Mouse (Mus musculus) left cerebral cortex, adult 18-20 months (tissue): Measurements from ENCODE around the gene Fam213b. TPM values are rescaled to one million over a fixed set of nuclear protein-coding genes. Genes with fewer than 3 reads are reported as not detected.

Source experiments
- DNase-seq, 2 experiments: peaks; one replicate each; pipeline ENCODE4 v3.0.0; 2021 to 2022; ENCODE audit warnings: low spot score in 2 of 2, mixed read lengths in 1 of 2
- total RNA-seq, 2 experiments: library from RNA; stranded (reverse); gene quantifications; 2 replicates each; pipeline ENCODE4 v1.2.3; 2021

Fam213b gene
- total RNA-seq, 2 experiments from 2014 or later: 67.7 to 70.2 TPM

DNA sequence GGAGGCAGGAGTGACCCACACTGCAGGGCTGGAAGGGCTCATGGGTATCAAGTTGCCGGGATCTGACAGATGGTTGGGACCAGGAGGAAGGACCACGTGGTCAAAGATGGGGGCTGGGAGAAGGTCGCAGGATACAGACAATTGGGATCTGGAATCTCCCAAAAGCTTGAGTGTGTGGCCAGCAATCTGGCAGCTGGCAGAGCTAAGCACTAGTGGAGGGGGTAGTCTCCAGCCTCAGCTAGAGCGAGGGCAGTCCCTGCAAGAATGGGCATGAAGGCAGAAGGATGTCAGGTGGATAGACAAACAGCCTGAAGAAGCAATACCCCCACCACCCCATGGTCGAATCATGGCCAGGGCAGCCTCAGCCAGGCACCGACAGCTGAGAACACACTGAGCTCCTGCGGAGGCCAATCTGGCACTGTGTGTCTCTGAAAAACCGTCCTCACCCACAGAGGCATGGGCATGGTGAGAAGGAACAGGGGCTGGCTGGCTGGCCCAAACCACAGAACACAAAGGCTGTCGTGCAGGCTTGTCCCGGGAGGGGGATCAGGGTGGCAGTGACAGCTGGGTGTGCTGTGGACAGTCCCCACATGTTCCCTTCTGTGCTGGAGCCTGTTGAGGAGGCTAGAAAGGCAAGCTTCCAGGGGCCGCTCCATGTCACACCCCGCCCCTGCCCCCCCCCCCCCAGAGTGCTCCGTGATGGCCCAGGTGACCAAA lies 11.9 kb downstream of the Fam213b start:
- DNase-seq: no peak

DNA sequence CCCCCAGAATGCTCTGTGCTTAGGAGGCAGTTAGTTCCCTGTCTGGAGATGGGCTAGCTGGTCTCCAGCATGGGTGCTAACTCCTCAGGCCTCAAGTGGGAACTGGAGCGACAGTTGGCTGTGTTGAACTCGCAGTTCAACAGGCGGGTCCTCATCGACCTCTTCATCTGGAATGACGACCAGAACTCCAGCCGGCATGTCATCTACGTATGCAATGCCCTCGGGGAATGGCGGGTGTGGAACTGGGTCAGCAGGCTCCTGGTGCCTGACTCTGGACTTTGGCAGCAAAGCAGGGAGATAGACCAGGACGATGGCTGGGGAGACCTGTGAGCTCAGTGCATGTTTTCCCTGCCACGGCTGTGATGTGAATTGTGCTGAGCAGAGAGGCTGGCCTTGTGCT lies 13.5 kb downstream of the Fam213b start:
- no peak for DNase-seq

DNA sequence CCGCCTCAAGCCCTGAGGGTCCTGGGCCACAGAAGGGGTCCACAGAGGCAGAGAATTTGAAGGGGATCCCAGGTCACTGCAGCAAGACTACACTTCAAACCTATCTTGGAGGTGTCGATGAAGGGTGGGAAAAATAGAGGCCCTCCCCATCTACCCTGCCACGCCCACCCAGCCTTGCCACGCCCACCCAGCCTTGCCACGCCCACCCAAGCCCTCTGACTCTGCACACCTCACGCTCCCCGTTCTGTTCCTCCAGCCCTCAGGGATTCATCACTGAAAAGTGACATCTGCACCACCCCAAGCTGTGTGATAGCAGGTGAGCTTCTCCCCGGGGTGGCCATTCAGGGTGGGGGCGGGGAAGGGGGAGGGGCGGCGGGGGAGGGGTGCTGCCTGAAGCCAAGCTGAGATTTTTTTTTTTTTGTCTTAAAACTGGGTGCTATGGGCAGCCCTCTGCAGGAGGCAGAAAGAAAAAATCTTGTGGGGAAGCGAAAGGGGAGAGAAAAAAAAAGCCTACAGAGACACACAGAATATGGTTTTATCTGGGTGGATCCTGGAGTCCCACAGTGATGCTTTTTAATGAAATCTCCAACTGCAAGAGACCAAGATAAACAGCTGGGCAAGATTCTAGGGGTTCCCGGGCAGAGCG lies 16.8 kb downstream of the Fam213b start:
- no peak for DNase-seq

DNA sequence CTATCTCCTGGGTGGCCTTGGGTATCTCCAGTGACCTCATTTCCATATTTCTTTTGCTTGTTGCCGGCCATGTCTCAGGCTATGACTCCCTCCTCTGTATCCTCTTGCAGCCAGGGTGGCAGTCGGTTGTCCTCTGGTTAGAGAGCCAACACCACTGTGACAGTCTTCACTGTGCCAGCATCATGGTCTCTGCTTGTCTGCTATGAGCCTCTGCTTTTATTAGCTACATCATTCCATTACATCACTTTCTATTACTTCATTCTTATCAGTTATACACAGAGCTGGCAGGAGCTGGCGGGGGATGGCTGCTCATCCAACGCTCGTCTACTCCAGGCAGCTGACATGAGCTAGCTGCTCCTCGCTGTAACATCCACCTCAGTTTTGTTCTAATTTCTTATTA lies 18.2 kb downstream of the Fam213b start:
- DNase-seq: no peak

DNA sequence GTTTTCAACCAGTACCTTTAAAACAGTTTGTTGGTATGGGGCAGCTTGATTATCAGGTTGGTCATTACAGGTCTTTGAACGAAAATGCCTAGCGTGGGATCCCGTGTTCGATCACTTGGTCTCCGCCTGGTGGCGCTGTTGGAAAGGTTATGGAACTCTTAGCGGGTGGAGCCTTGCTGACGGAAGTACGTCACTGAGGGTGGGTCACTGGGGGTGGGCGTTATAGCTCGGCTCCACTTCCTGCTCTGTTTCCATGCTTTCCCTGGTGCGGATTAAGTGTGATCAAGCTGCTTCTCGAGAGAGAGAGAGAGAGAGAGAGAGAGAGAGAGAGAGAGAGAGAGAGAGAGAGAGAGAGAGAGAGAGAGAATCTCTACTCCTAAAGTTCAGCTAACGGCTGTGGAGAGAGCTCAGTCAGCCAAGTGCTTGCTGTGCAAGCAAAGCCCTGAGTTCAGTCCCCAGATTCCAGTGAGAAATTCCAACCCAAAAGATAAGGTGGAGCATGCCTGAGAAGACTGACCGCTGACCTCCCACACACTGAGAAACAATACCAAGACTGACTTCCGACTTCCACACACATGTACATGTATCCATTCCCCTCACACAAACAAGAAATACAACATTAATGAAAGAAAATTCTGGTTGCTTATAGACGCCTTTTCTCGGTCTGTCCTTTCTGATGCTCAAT lies 20.9 kb downstream of the Fam213b start:
- peak; percentile 94 to 98 for DNase-seq

DNA sequence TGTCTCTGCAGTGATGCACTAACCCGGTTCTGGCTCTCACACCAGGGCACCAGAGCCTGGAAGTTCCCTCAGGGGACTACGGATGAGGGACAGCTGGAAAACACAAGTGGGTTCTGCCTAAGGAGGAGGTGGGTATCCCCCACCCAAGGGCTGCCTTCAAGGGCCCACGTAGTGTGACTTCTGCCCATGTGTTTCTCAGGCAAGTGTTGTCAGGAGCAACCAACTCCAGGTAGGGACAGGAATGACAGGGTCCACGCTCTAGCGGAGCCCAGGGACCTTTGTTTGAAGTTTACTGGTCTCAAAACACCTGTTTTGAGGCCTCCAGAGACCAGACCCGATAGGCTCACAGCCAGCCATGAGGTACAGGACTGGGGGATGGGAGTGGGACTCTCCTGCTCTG lies 25.7 kb downstream of the Fam213b start:
- DNase-seq: no peak

DNA sequence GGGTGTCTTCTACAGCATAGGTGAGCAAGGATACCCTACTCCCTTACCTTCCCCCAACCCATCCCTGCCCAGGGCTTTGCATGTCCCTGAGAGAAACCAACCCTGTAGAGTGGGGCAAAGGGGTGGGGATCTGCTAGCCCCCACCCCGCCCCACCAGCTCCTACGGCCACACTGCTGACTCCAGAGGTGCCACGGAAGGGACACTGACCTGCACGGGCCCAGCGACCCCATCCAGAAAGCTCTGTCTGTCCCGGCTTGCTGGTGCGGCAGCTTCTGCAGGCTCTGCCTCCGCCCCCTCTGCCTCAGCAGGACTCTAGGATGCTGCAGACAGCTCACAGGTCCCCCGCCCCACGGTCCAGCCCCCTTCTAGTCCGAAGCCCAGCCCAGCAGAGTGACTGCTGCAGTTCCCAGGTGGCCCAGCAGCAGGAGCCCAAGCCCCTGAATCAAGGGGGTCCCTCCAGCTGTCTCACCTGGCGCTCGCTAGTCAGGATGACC lies 27.1 kb downstream of the Fam213b start:
- no peak for DNase-seq

DNA sequence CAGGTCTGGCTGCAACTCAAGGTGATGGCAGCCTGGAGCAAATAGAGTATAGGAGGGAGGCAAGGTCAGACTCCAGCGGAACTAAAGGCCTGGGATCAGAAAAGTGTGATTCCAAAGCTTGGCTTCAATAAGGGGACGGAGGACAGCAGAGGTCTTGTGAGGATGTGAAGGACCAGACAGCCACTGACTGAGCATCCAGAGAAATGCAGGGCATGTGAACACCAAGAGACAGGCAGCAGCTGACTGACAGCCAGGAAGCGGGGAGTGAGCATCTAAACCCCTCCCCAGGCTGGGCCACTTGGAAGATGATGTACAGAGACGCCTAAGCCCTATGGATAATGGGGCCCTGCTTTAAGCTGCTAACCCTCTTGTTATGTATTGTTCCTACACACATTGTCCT lies 28.2 kb downstream of the Fam213b start:
- DNase-seq: no peak

DNA sequence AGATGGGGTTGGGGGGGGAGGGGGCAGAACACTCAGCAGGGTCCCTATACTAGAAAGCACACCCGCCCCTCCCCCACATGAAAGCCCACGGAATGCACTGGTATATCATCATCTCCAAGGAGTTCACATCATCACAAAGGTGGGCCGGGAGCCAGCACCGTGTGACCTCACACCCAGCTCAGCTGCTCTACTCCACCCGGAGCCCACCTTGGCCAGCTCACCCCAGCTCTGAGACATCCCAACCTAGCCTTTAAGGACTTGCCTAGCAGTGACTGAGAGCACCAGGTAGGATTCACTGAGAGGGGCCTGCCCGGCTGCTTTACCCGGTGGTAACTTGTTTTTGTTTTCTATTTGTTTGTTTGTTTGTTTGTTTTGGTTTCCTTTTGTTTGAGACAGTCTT lies 29.5 kb downstream of the Fam213b start, which contains the start of gene Mmel1:
Mmel1 (plus strand) TSS at position 146 of the 400 bp plus-strand sequence.
- DNase-seq: no peak

DNA sequence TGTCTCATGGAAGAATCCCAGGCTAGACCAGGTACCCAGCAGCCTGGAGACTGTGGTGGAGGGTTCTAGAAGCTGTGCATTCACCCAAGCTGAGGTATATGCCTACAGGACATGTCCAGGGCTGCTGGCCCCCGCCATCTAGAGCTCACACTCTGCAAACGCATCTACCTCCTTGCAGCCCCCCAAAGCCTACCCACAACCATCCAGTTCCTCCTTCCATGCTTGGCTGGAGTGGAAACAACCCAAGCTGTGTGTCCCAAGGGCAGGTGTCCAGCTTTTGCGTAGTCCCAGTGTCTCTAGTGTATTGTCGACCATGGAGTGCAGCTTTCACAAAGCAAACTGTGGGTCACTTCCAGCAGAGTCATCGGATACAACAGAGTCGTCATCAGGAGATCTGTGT lies 31.7 kb downstream of the Fam213b start:
- DNase-seq: no peak

DNA sequence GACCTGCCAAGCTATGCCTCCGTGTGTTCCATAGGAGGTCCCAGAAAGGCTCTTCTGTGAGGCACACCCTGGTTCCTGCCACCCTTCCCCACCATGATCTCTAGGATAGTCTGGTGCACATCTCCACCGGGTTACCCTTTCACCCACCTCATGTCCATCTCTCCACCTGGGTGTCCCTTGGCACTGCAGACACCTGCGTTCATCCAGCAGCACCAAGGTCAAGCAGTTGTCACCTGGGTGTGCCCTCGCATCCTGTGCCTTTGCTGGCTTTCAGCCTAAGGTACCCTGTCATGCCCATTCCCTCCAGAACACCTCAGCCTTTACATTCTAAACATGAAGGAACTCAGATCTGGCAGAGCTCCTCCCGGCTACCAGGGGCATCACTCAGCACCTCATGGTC lies 32.5 kb downstream of the Fam213b start:
- no peak for DNase-seq

DNA sequence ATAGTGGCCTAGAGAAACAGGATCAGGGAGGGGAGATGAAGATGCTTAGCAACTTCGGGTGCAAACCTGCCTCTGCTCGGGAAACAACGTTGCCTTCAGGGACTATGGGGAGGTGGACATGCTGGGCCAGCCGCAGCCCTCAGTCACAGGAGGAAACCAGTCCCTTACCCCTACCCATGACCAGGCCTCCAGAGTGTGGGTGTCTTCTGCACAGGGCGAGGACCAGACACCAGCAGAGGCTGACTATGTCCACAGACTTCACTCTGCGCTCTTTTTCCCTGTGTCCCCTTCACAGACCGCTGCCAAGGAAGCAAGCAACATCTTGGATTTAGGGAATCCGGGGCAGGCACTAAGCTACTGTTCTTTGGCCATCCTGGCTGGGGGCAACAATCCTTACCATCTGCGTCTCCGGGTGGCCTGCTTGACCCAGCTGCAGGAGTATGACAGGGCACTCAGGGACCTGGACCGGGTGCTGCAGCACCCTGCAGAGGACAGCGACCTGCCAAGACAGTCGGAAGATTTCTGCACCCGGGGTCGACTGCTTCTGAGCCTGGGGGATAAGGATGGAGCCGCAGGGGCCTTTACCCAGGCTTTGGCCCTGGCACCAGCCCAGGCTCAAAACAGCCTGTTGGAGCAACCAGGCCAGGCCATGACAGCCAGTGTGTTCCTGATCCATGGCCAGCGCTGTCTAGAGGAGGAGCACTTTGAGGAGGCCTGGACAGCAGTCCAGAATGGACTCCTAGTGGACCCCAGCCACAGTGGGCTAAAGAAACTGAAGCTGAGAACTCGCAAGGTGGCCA lies 33.8 kb downstream of the Fam213b start:
- peak in 1 of 2 experiments; percentile 1 for DNase-seq

DNA sequence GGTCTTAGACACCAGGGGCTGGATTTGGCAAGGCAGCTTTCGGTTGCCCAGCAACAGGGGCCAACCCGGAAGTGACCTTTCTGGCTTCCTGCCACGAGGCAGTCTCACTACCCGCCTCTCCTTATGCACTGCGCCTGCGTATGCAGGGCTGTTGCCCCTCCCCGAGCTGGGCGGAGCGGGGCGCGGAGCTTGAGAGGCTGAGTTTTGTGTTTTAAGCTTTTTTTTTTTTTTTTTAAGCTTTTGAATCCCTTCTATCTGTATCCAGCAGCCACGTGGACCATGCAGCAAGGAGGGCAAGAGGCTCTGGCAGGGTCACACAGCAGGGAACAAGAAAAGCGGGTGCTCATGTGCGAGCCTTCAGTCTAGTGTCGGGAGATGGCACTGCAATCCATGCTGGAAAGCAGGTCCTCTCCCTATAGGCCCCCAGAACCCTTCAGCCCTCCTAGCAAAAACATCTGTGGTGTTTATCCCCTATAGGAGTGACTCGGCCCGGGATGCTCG lies 34.6 kb downstream of the Fam213b start:
- DNase-seq: peak; percentile 86 to 87

DNA sequence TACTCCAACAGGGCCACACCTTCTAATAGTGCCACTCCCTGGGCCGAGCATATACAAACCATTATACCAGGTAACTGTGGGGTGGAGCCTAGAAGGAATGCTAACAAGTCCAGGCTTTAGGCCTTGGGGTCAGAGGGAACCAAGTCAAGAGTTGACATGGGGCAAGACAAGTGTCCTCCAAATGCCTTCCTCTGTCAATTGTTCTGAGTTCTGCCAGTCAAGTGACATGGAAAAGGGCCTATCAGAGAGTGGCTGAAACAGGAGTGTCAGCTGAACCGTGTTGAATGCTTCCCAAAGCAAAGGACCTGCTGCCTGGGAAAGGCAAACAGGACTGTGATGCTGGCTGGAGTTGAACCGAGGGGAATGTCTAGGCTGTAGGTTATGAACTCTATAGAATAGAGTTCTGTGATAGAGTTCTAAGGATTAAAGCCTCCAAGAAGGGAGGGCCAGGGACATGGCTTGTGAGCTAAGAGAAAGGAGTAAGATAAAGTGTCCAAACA lies 35.4 kb downstream of the Fam213b start:
- no peak for DNase-seq

DNA sequence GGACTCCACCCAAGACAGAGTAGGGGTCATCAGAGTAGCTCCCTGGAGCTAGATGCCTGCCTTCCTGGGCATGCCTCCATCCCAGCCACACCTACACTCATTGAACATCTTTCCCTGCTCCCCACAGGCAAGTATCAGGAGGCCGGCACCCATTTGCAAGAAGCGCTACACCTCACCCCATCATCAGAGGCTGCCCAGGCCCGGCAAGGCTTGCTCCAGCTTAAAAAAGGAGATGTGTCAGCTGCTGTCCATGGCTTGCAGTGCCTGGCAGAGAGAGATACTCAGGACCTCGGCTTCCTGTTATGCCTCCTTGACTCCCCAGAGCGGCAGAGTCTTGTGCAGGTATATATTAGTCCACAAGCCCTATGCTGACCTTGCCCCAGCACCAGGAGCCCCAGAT lies 37.0 kb downstream of the Fam213b start:
- no peak for DNase-seq

DNA sequence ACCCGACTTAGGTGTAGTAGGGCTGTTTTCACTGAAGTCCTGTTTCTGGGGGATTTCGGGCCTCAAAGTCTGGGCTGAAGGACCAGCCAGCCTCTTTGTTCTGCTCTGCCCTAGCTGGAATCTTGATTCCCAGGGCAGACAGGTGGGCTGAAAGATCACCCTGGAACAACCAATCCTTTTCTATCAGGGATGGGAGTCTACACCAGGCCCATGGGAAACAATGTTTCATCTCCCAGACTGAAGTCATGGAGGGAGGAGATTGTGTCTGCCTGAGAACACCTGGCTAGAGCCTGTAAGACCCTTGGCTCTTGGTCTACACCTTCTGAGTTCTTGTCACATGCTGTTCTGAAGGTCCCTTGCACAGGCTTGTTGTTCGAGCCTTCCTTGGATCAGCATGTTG lies 40.3 kb downstream of the Fam213b start:
- no peak for DNase-seq

DNA sequence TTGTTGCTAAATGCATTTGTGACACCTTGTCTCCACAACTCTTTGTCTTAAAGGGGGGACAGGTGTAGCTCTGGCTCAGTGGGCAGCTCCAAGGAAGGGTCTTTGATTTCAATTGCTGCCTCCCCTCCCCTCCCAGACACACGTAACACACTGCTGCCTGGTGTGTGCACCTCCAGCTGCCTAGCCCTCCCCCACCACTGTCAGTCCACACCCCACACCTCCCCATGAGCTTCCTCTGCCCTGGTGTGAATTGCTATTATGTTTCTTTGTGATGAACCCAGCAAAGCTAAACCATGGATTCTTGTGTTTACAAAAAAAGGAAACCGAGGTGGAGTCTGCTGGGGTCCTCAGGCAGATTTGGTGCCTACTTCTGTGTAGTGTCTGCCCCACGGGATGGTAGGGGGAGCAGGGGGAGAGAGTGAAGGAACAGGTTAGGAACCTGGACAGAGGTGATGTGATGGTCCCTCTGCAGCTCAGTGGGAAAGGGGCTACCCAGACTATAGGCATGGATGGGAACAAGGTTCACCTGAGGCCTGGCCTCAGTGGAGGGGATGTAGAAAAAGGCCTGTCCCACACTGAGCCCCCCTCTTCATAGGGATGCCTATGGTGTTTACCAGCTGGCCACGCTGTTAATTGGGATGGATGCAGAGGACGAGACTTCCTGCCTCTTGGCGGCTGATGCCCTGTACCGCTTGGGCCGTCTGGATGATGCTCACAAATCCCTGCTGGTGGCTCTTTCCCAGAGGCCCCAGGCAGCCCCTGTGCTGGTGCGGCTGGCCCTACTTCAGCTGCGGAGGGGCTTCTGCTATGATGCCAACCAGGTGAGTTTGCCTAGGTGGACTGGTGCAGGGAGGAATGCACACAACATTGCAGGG lies 41.3 kb downstream of the Fam213b start:
- peak in 1 of 2 experiments; percentile 1 for DNase-seq

DNA sequence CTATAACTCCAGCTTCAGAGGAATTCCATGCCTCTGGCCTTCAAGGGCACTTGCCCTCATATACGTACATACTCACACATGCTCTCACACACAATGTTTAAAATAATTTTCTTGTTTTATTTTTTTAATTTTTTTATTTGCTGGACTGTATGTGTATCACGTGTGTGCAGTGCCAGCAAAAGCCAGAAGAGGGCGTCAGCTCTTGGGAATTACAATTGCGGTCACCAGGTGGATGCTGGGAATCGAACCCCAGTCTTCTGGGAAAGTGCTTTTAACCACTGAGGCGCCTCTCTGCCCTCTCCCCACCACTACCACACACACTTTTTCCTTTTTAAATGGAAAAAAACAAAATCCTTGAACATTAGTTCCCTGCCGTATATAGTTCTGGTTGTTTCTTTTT lies 42.1 kb downstream of the Fam213b start:
- peak in 1 of 2 experiments; percentile 2 for DNase-seq

DNA sequence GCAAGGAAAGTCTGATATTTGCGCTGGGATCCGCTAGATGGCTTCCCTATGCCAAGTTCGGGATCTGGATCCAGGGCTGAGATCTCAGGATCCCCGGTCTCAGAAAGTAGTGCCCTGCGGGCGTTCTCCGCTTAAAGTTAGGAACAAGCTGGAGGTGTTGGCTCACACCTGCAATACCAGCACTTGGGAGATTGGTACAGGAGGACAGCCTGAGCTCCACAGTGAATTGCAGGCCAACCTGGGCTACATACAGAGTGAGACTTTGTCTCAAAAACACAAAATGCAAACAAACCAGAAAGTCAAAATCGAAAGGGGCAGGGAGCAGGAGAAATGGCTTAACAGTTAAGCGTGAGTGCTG lies 42.5 kb downstream of the Fam213b start:
- DNase-seq: no peak
